Mouse (Mus musculus) CD4-positive helper T cell, adult 2 months (primary cell): ENCODE measurements at regions not wholly inside any gene's neighbourhood (a gene's known extent, or its start where the extent isn't known, plus 50 kb on each side); places are given as distances from the start of the nearest gene placed in this dataset.
A peak's percentile ranks its signal among the peaks of the same experiment; 100 is the strongest.

Experiments used
- DNase-seq: peaks from one replicate; pipeline ENCODE4 v3.0.0-alpha.2; 2012; ENCODE audit warnings: low read depth, missing footprints, low spot score

- no peak for DNase-seq
Measured at GRCm38 (mm10) chr10:39250039-39250438, 86.4 kb upstream of the Ccn6 start.

GRCm38 (mm10) chr10:39248486-39248885 is 84.9 kb upstream of the Ccn6 start:
- no peak for DNase-seq

GRCm38 (mm10) chr10:39246984-39247383 is 83.4 kb upstream of the Ccn6 start:
- peak; percentile 45 for DNase-seq

- DNase-seq = no peak
Measured at GRCm38 (mm10) chr10:39245141-39245540, 81.5 kb upstream of the Ccn6 start.

- DNase-seq = no peak
Measured at GRCm38 (mm10) chr10:39244061-39244460, 80.5 kb upstream of the Ccn6 start.

- DNase-seq = no peak
Measured at GRCm38 (mm10) chr10:39242398-39242797, 78.8 kb upstream of the Ccn6 start.

- DNase-seq = peak; percentile 57
Measured at GRCm38 (mm10) chr10:39241922-39242321, 78.3 kb upstream of the Ccn6 start.

GRCm38 (mm10) chr10:39241486-39241885 is 77.9 kb upstream of the Ccn6 start:
- DNase-seq = no peak

GRCm38 (mm10) chr10:39240966-39241365 is 77.4 kb upstream of the Ccn6 start:
- no peak for DNase-seq

- no peak for DNase-seq
Measured at GRCm38 (mm10) chr10:39240178-39240791, 76.7 kb upstream of the Ccn6 start.

GRCm38 (mm10) chr10:39239498-39240177 is 76.0 kb upstream of the Ccn6 start:
- DNase-seq = peak; percentile 72

GRCm38 (mm10) chr10:39238596-39238995 is 75.0 kb upstream of the Ccn6 start:
- DNase-seq = no peak

- no peak for DNase-seq
Measured at GRCm38 (mm10) chr10:39237549-39237948, 74.0 kb upstream of the Ccn6 start.

- no peak for DNase-seq
Measured at GRCm38 (mm10) chr10:39233926-39234450, 70.4 kb upstream of the Ccn6 start.

- DNase-seq = no peak
Measured at GRCm38 (mm10) chr10:39233191-39233590, 69.6 kb upstream of the Ccn6 start.

- DNase-seq = peak; percentile 20
Measured at GRCm38 (mm10) chr10:39230634-39231410, 67.2 kb upstream of the Ccn6 start.

GRCm38 (mm10) chr10:39229233-39229632 is 65.6 kb upstream of the Ccn6 start:
- no peak for DNase-seq

GRCm38 (mm10) chr10:39228027-39228426 is 64.4 kb upstream of the Ccn6 start:
- DNase-seq = no peak

GRCm38 (mm10) chr10:39227499-39227942 is 63.9 kb upstream of the Ccn6 start:
- no peak for DNase-seq

GRCm38 (mm10) chr10:39226518-39226917 is 62.9 kb upstream of the Ccn6 start:
- no peak for DNase-seq

- DNase-seq = no peak
Measured at GRCm38 (mm10) chr10:39224449-39225094, 61.0 kb upstream of the Ccn6 start.

- DNase-seq = no peak
Measured at GRCm38 (mm10) chr10:39221028-39221427, 57.4 kb upstream of the Ccn6 start.
